Mouse (Mus musculus) G1E (cell line): ENCODE data around the gene Dock4. TPM values are rescaled to one million over a fixed set of nuclear protein-coding genes. Genes with fewer than 3 reads are reported as not detected.

Source experiments
- ATAC-seq: 2 replicates; pipeline ENCODE4 v1.8.0; 2016; ENCODE audit warnings: mild to moderate bottlenecking; ENCODE audit not compliant: insufficient number of reproducible peaks, poor library complexity, low FRiP score, severe bottlenecking; ENCODE audit errors: extremely low read depth
- DNase-seq: peaks from one replicate; pipeline ENCODE4 v3.0.0; 2012; ENCODE audit warnings: low spot score
- H3K27me3 ChIP-seq: 2 replicates; pipeline ENCODE4 v1.6.1; 2012; ENCODE audit warnings: mild to moderate bottlenecking, low read length, inconsistent platforms; ENCODE audit not compliant: insufficient read depth
- H3K36me3 ChIP-seq: replicated peaks from 2 replicates; pipeline ENCODE3; 2012; ENCODE audit warnings: mild to moderate bottlenecking, inconsistent platforms
- H3K4me1 ChIP-seq: 2 replicates; pipeline ENCODE4 v1.6.1; 2012; ENCODE audit warnings: low read depth, low read length, inconsistent platforms, mixed read lengths; ENCODE audit not compliant: insufficient read depth
- H3K4me3 ChIP-seq: 2 replicates; pipeline ENCODE4 v1.5.1; 2012; ENCODE audit warnings: low read depth, mild to moderate bottlenecking, inconsistent platforms, low read length, moderate library complexity, mixed read lengths
- H3K9me3 ChIP-seq: replicated peaks from 2 replicates; pipeline ENCODE4 v1.6.1; 2012; ENCODE audit warnings: inconsistent platforms
- CTCF ChIP-seq: IDR thresholded peaks from 2 replicates; pipeline ENCODE4 v1.5.1; 2012; ENCODE audit warnings: low read depth, low read length, inconsistent platforms, mixed read lengths
- GATA1 ChIP-seq: IDR thresholded peaks from 2 replicates; pipeline ENCODE4 v1.6.1; 2012; ENCODE audit warnings: borderline replicate concordance, low read length, inconsistent platforms, mixed read lengths
- GATA2 ChIP-seq: IDR thresholded peaks from 2 replicates; pipeline ENCODE4 v1.6.1; 2012; ENCODE audit warnings: low read depth, low read length, inconsistent platforms, borderline replicate concordance
- POLR2AphosphoS5 ChIP-seq: IDR thresholded peaks from 2 replicates; pipeline ENCODE4 v1.6.1; 2012; ENCODE audit warnings: low read depth, low read length, inconsistent platforms; ENCODE audit not compliant: insufficient replicate concordance
- TAL1 ChIP-seq: conservative IDR thresholded peaks from 2 replicates; pipeline ENCODE4 v1.6.1; 2012; ENCODE audit warnings: low read depth, low read length, inconsistent platforms, mixed read lengths
- polyA plus RNA-seq: library from polyadenylated mRNA; stranded (reverse); fragments of >175 nt; gene quantifications from 2 replicates; pipeline ENCODE4 v1.2.3, GENCODE M21; 2012
- total RNA-seq, 2 experiments: library from RNA; stranded (forward) in 1 of 2; stranded (reverse) in 1 of 2; fragments of 200-1000 nt in 1 of 2; fragments of >200 nt in 1 of 2; fragmentation: Nextera tagmentation in 1 of 2; gene quantifications; 2 replicates each; pipeline ENCODE4 v1.2.3; 2014 to 2017

Dock4 gene
- total and polyA plus RNA-seq, 3 experiments = 0.01 to 1.2 (median 0.68) TPM

- TF ChIP-seq CTCF (no peak), GATA2 (no peak), GATA1 (no peak), POLR2AphosphoS5 (no peak), TAL1 (no peak)
- H3K4me3 ChIP-seq = no peak overlapping the region
- H3K9me3 ChIP-seq = no peaks in the 10 kb centered on the region
- no peak for DNase-seq
- ATAC-seq = no peak
- no peaks in the 10 kb centered on the region for H3K27me3 ChIP-seq
- no peaks in the 10 kb centered on the region for H3K4me1 ChIP-seq
- peaks cover 14% of the 10 kb centered on the region for H3K36me3 ChIP-seq
Observed at GRCm38 (mm10) chr12:40417257-40417656, 28.5 kb upstream of the Dock4 start.

GRCm38 (mm10) chr12:40424991-40425390 is 20.8 kb upstream of the Dock4 start:
- DNase-seq (no peak), ATAC-seq (no peak)
- H3K36me3 ChIP-seq = peaks cover 31% of the 10 kb centered on the region
- H3K4me1 ChIP-seq = peaks cover 4% of the 10 kb centered on the region
- H3K4me3 ChIP-seq = no peak overlapping the region
- H3K27me3 ChIP-seq = no peaks in the 10 kb centered on the region
- H3K9me3 ChIP-seq = no peaks in the 10 kb centered on the region
- TF ChIP-seq CTCF (no peak), GATA1 (no peak), TAL1 (no peak), GATA2 (no peak), POLR2AphosphoS5 (no peak)

GRCm38 (mm10) chr12:40427606-40428005 is 18.1 kb upstream of the Dock4 start:
- no peak for ATAC-seq
- peaks cover 4% of the 10 kb centered on the region for H3K4me1 ChIP-seq

GRCm38 (mm10) chr12:40429976-40430375 is 15.8 kb upstream of the Dock4 start:
- no peak for ATAC-seq
- H3K9me3 ChIP-seq = no peaks in the 10 kb centered on the region
- H3K27me3 ChIP-seq = no peaks in the 10 kb centered on the region
- peaks cover 29% of the 10 kb centered on the region for H3K36me3 ChIP-seq
- TF ChIP-seq GATA1 (no peak), CTCF (no peak), GATA2 (no peak), TAL1 (no peak), POLR2AphosphoS5 (no peak)
- H3K4me1 ChIP-seq = peaks cover 4% of the 10 kb centered on the region
- H3K4me3 ChIP-seq = no peak overlapping the region
- DNase-seq = no peak

More at GRCm38 (mm10) chr12:40427606-40428005, 18.1 kb upstream of the Dock4 start:
- TF ChIP-seq POLR2AphosphoS5 (no peak), GATA2 (no peak), CTCF (no peak)
- Histone ChIP-seq H3K27me3 (no peaks in the 10 kb centered on the region), H3K36me3 (peaks cover 30% of the 10 kb centered on the region), H3K4me3 (no peak overlapping the region), H3K9me3 (no peaks in the 10 kb centered on the region)
- no peak for DNase-seq

- Histone ChIP-seq H3K27me3 (no peaks in the 10 kb centered on the region), H3K4me3 (no peak overlapping the region), H3K9me3 (no peaks in the 10 kb centered on the region), H3K36me3 (peaks cover 24% of the 10 kb centered on the region), H3K4me1 (peaks cover 4% of the 10 kb centered on the region)
- DNase-seq (no peak), ATAC-seq (no peak)
- TF ChIP-seq TAL1 = no peak
- no peak for TF ChIP-seq GATA2
- TF ChIP-seq POLR2AphosphoS5 = no peak
- no peak for TF ChIP-seq GATA1
- TF ChIP-seq CTCF = no peak
Observed at GRCm38 (mm10) chr12:40431075-40431474, 14.7 kb upstream of the Dock4 start.

- Histone ChIP-seq H3K4me1 (no peaks in the 10 kb centered on the region; the same call in 1 of the 2 replicates), H3K9me3 (no peaks in the 10 kb centered on the region), H3K4me3 (no peak overlapping the region), H3K36me3 (peaks cover 11% of the 10 kb centered on the region), H3K27me3 (no peaks in the 10 kb centered on the region)
- ATAC-seq (no peak), DNase-seq (no peak)
- TF ChIP-seq POLR2AphosphoS5 (no peak), TAL1 (no peak), GATA1 (no peak), CTCF (no peak), GATA2 (no peak)
Observed at GRCm38 (mm10) chr12:40434101-40434500, 11.7 kb upstream of the Dock4 start.
